Mouse (Mus musculus) mouse embryonic stem cell (cell line): ENCODE measurements around the gene Vmn1r173.
"Not testable (repeated sequence)": the region's sequence is repeated elsewhere in the genome, so short reads cannot be mapped to it uniquely, and the experiment has no call there.

Experiments used
- in situ Hi-C, 2 experiments: fragments of 300-500 bp; cut with MboI; formaldehyde crosslinking; loops; 1 replicate in 1 of 2; 3 replicates in 1 of 2; pipeline ENCODE4 v1.14.3; 2019 to 2020; ENCODE audit warnings: low sequenced_read_pairs in 2 of 2, low pct_unique_long_range_greater_than_20kb in 1 of 2, mixed read lengths in 1 of 2; ENCODE audit not compliant: unreplicated experiment in 1 of 2

Gene Vmn1r173

GRCm38 (mm10) chr7:23700403-23700802 is at the start of gene Vmn1r173:
Gene Vmn1r173 (plus strand): TSS chr7:23700703.
- in situ Hi-C loops = not testable (repeated sequence)

- in situ Hi-C loops = no loop called here
Observed at GRCm38 (mm10) chr7:23658016-23658415, 42.5 kb upstream of the Vmn1r173 start, which contains the start of gene Vmn1r172. Gene Vmn1r172 (plus strand): TSS chr7:23658316.

GRCm38 (mm10) chr7:23751970-23752369 is 51.5 kb downstream of the Vmn1r173 start, which contains the start of gene Vmn1r174:
Gene Vmn1r174 (plus strand): TSS chr7:23752270.
- in situ Hi-C loops = not testable (repeated sequence)
